Mouse (Mus musculus) E14TG2a.4 (cell line): ENCODE results near the gene Ccdc124.
A peak's percentile ranks its signal among the peaks of the same experiment; 100 is the strongest.

Experiments
- H3K27me3 ChIP-seq: 2 replicates; pipeline ENCODE4 v1.6.1; 2014; ENCODE audit warnings: low read length, control low read depth; ENCODE audit not compliant: insufficient read depth
- H3K36me3 ChIP-seq: 2 replicates; pipeline ENCODE4 v1.6.1; 2014; ENCODE audit warnings: low read length, control low read depth; ENCODE audit not compliant: insufficient read depth
- H3K4me1 ChIP-seq: replicated peaks from 2 replicates; pipeline ENCODE4 v1.6.1; 2014; ENCODE audit warnings: low read depth, low read length, control low read depth
- H3K4me3 ChIP-seq: replicated peaks from 2 replicates; pipeline ENCODE4 v1.5.1; 2014; ENCODE audit warnings: mild to moderate bottlenecking, low read length
- H3K9me3 ChIP-seq: 2 replicates; pipeline ENCODE4 v1.6.1; 2014; ENCODE audit warnings: low read length, control low read depth
- CTCF ChIP-seq: conservative IDR thresholded peaks from 2 replicates; pipeline ENCODE4 v1.5.1; 2014; ENCODE audit warnings: low read length
- NANOG ChIP-seq: IDR thresholded peaks from 2 replicates; pipeline ENCODE4 v1.6.1; 2014; ENCODE audit warnings: borderline replicate concordance, low read length, mixed read lengths
- POU5F1 ChIP-seq: IDR thresholded peaks from 2 replicates; pipeline ENCODE4 v1.6.1; 2014; ENCODE audit warnings: low read length, borderline replicate concordance

Ccdc124 gene

GRCm38 (mm10) chr8:70820101-70820935 lies 53.4 kb downstream of the Ccdc124 start:
- TF ChIP-seq CTCF (no peak), POU5F1 (no peak), NANOG (no peak)
- peaks cover 23% of the 10 kb centered on the region for H3K27me3 ChIP-seq
- H3K36me3 ChIP-seq: no peaks in the 10 kb centered on the region
- peaks cover 50% of the 10 kb centered on the region for H3K4me1 ChIP-seq
- peak overlapping the region; percentile 77 for H3K4me3 ChIP-seq
- H3K9me3 ChIP-seq: no peaks in the 10 kb centered on the region
